Mouse (Mus musculus) spleen, adult 2 months (tissue): ENCODE measurements around the gene Mettl27.

Experiments used
- CTCF ChIP-seq: fragments of 200-500 bp; IDR thresholded peaks from 2 replicates; pipeline ENCODE4 v1.5.1; 2011; ENCODE audit warnings: mild to moderate bottlenecking, inconsistent platforms; ENCODE audit not compliant: insufficient read depth, insufficient read length, insufficient replicate concordance; ENCODE audit errors: extremely low read depth
- POLR2A ChIP-seq: fragments of 200-500 bp; IDR thresholded peaks from 2 replicates; pipeline ENCODE4 v1.6.1; 2011; ENCODE audit warnings: low read depth, low read length, inconsistent platforms

GRCm38 (mm10) chr5:134926726-134927125 lies 5.4 kb upstream of the Mettl27 start:
- no peak for TF ChIP-seq CTCF
- TF ChIP-seq POLR2A: no peak
